Mouse (Mus musculus): ENCODE results near the gene Ddx39b.

DNA sequence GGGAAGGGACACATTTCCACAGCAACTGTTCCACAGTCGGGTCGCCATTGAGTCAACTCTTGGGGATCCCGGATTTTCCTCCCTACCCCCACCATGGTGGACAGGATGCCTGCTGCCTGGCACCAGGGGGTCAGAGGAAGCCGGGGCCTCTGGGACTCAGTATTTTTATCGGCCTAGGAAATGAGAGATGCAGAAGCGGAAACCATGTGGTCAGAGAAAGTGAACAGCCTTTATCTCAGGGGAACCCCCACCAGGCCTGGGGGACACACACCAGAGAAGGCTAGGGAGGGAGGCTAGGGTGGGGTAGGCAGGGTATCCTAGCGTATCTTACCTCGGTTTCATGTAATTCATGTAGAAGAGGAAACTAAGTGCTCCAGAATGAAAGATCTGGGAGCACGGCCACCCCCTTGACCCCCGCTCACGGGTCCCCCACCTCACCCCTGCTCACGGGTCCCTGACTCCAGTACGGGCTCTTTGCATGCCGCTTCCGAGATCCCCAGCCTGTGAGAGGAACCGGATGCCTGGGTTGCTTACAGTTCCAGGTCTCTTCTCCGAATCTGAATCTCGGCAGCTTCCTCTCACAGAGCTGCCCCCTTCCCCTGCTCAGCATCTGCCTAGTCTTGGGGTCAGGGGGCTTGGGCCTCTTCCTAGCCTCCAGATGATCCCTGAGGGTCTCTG is 22.9 kb upstream of the Ddx39b start:
- TF ChIP-seq POLR2A (IDR thresholded peaks at IDR 0.05; ENCODE audit: low read depth, low read length) = no peak
- TF ChIP-seq CTCF (IDR thresholded peaks at IDR 0.05; ENCODE audit: extremely low read depth, insufficient read depth, insufficient read length, insufficient replicate concordance) = no peak

Data from spleen, adult 2 months (tissue).